Mouse (Mus musculus) hindbrain, embryonic 11.5 days (tissue): Measurements from ENCODE around the gene Srgap2. TPM values are rescaled to one million over a fixed set of nuclear protein-coding genes. Genes with fewer than 3 reads are reported as not detected.

Experiments
- ATAC-seq: fragments of 200-750 bp; cut with Nextera tagmentation; 2 replicates; pipeline ENCODE4 v1.8.0; 2017; ENCODE audit warnings: mild to moderate bottlenecking, moderate TSS enrichment, moderate library complexity; ENCODE audit not compliant: low FRiP score
- DNase-seq: peaks from one replicate; pipeline ENCODE4 v3.0.0-alpha.2; 2015; ENCODE audit warnings: low spot score
- H3K27ac ChIP-seq: fragments of 300-500 bp; sonication (generic); 2 replicates; pipeline ENCODE4 v1.5.1; 2014; ENCODE audit warnings: mild to moderate bottlenecking, low read depth, low read length
- H3K27me3 ChIP-seq: fragments of 300-500 bp; sonication (generic); 2 replicates; pipeline ENCODE4 v1.6.1; 2014; ENCODE audit warnings: mild to moderate bottlenecking, low read length, moderate library complexity, mixed read lengths; ENCODE audit not compliant: control insufficient read depth, insufficient read depth
- H3K36me3 ChIP-seq: fragments of 300-500 bp; sonication (generic); 2 replicates; pipeline ENCODE4 v1.6.1; 2014; ENCODE audit warnings: mild to moderate bottlenecking, low read length, moderate library complexity, mixed read lengths; ENCODE audit not compliant: control insufficient read depth, insufficient read depth
- H3K4me1 ChIP-seq: fragments of 300-500 bp; sonication (generic); replicated peaks from 2 replicates; pipeline ENCODE4 v1.6.1; 2014; ENCODE audit warnings: low read length, mixed read lengths; ENCODE audit not compliant: control insufficient read depth, insufficient read depth
- H3K4me2 ChIP-seq: fragments of 300-500 bp; sonication (generic); replicated peaks from 2 replicates; pipeline ENCODE4 v1.6.1; 2014; ENCODE audit warnings: mild to moderate bottlenecking, low read depth, low read length
- H3K4me3 ChIP-seq: fragments of 300-500 bp; sonication (generic); 2 replicates; pipeline ENCODE4 v1.5.1; 2014; ENCODE audit warnings: low read depth, low read length
- H3K9ac ChIP-seq: fragments of 300-500 bp; sonication (generic); 2 replicates; pipeline ENCODE4 v1.6.1; 2014; ENCODE audit warnings: low read depth, low read length
- H3K9me3 ChIP-seq: fragments of 300-500 bp; sonication (generic); 2 replicates; pipeline ENCODE4 v1.6.1; 2016; ENCODE audit warnings: low read length; ENCODE audit not compliant: control insufficient read depth
- WGBS: fragments of 180-500 bp; shearing (Covaris S2); extraction: QIAGEN DNeasy Blood & Tissue Kit; methylation state at CpG from one replicate; pipeline ENCODE4 v1.1.7; 2014; 5-methylcytosine and 5-hydroxymethylcytosine counted together
- polyA plus RNA-seq: library from polyadenylated mRNA; unstranded; fragments of >200 nt; fragmentation: Nextera tagmentation; extraction: Ambion mirVana; gene quantifications from 2 replicates; pipeline ENCODE4 v1.2.1, GENCODE M21; 2014

Srgap2 gene
- polyA plus RNA-seq, 1 experiment from 2014 or later: 24.8 TPM

DNA sequence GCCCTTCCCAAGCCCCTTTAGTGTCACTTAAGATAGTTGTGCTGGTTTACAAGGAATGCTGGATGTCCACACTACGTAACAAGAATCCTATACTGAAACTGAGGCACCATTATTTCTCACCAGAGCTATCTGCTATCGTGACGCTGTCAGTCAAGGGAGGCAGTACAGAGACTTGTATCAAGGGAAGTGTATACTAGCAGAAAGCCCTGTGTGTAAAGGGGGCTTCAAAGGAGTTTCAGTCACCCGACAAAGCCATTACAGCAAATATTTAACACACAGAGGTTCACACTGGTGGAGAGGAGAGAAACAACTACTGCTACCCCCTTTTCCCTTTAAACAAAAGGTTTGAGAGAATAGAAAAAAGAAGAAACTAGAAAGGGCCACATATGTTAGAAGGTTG lies 35.6 kb downstream of the Srgap2 start:
- DNase-seq (no peak), ATAC-seq (no peak)
- Histone ChIP-seq H3K36me3 (no peaks in the 10 kb centered on the region), H3K4me3 (no peak overlapping the region), H3K9me3 (no peaks in the 10 kb centered on the region), H3K4me2 (no peak overlapping the region), H3K4me1 (no peaks in the 10 kb centered on the region; the same call in 1 of the 2 replicates), H3K27ac (no peak overlapping the region), H3K27me3 (no peaks in the 10 kb centered on the region), H3K9ac (no peak overlapping the region)
- WGBS: 68% methylated on average over 4 of the region's 4 CpGs

DNA sequence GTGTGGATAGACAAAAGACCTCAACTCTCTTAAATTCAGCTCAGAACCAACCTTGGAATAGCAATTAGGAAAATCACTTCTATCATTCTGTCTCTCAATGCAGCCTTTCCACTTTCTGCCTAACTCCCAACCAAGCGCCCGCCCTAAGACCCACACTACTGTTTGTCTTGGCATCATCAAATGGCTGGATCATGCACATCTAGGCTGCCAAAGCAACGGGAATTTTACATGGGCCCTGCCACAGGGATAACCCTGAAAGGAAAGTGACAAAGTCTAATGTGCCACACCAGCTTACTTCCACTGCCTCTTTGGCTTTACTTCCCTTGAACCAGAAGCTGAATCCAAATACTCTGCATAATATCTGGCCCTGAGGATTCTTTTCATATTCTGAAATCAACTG lies 37.8 kb downstream of the Srgap2 start:
- no peak overlapping the region for H3K27ac ChIP-seq
- H3K4me1 ChIP-seq: no peaks in the 10 kb centered on the region; the same call in 1 of the 2 replicates
- no peak overlapping the region for H3K4me3 ChIP-seq
- DNase-seq (no peak), ATAC-seq (no peak)
- no peaks in the 10 kb centered on the region for H3K36me3 ChIP-seq
- no peak overlapping the region for H3K9ac ChIP-seq
- no peaks in the 10 kb centered on the region for H3K27me3 ChIP-seq
- no peak overlapping the region for H3K4me2 ChIP-seq
- 92% methylated on average over 3 of the region's 3 CpGs for WGBS
- no peaks in the 10 kb centered on the region for H3K9me3 ChIP-seq

DNA sequence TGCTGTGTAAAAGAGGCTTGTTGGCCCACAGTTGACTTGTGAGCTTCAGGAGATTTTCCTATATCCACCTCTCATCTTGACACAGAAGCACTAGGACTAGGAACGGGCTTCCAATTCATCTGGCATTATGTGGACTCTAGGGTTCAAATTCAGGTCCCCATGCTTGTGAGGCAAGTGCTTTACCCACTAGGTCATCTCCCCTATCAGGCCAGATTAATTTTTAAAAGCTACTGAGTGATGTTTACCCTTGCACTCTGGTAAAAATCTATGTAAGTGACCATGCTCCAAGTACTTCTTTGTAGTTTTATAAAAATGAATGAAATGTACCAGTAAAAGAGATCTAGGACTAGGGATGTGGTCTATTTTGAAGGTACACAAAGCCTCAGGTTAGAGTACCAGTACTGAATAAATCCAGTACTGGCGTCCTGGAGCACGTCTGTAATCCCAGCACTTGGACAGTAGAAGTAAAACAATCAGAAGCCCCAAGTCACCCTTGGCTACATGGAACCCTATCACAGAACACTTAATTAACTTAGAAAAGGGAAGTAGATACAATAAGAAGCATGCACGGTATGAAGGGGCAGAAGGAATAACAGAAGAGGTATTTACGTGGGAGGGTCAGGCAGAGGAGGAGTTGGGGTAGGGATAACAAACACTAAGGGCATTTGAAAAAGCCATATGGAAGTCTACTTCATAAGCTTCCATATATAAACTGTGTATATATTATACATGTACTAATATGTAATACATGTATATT lies 40.9 kb downstream of the Srgap2 start:
- Histone ChIP-seq H3K36me3 (no peaks in the 10 kb centered on the region), H3K4me2 (no peak overlapping the region), H3K9ac (no peak overlapping the region), H3K27me3 (no peaks in the 10 kb centered on the region), H3K27ac (no peak overlapping the region), H3K4me3 (no peak overlapping the region), H3K9me3 (no peaks in the 10 kb centered on the region), H3K4me1 (no peaks in the 10 kb centered on the region)
- DNase-seq (no peak), ATAC-seq (no peak)
- 73% methylated on average over 5 of the region's 5 CpGs for WGBS

DNA sequence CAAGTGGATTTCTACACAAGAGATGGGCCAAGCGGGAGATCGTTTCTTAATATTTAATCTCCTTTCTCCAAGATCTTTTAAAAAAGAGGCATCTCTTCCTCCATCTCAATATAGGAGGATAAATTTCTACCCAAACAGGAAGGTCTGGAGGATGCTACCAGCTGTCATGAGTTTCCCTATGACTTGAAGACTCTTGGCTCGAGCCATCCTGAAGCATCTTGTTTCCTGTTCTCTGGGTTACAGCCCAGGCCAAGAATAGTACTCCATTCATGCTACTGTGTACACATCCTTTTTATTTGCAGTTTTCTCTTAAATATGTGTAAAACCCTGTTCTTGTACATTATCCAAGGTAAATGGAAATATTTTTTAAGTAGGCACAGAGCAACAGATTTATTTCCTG lies 44.9 kb downstream of the Srgap2 start:
- no peak for DNase-seq
- no peak overlapping the region for H3K9ac ChIP-seq
- no peaks in the 10 kb centered on the region for H3K36me3 ChIP-seq
- WGBS: 93% methylated on average over 3 of the region's 3 CpGs
- H3K27ac ChIP-seq: no peak overlapping the region
- no peaks in the 10 kb centered on the region; the same call in 1 of the 2 replicates for H3K9me3 ChIP-seq
- H3K4me1 ChIP-seq: no peaks in the 10 kb centered on the region
- ATAC-seq: no peak
- H3K4me3 ChIP-seq: no peak overlapping the region
- H3K27me3 ChIP-seq: no peaks in the 10 kb centered on the region
- H3K4me2 ChIP-seq: no peak overlapping the region

DNA sequence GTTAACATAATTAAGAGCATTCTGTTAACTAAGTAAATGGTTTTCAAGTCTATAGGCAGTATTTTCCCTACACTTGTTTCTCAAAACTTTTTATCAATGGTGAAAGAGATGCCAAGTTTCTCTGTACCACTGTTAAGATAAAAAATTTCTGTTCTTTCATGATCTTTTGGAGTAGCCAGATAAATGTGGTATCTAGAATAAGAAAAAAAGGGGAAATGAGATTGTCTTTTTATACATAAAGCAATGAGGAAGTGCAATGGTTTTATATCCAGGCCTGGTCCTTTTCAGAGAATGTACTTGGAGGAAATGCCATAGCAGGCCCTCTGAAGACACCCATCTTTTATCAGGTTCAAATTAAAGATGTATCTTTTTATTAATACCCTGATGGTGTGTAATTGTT lies 45.8 kb downstream of the Srgap2 start:
- Histone ChIP-seq H3K27me3 (no peaks in the 10 kb centered on the region), H3K27ac (no peak overlapping the region), H3K4me2 (no peak overlapping the region), H3K36me3 (no peaks in the 10 kb centered on the region), H3K4me3 (no peak overlapping the region), H3K4me1 (no peaks in the 10 kb centered on the region), H3K9me3 (no peaks in the 10 kb centered on the region; the same call in 1 of the 2 replicates), H3K9ac (no peak overlapping the region)
- no peak for DNase-seq
- ATAC-seq: no peak

DNA sequence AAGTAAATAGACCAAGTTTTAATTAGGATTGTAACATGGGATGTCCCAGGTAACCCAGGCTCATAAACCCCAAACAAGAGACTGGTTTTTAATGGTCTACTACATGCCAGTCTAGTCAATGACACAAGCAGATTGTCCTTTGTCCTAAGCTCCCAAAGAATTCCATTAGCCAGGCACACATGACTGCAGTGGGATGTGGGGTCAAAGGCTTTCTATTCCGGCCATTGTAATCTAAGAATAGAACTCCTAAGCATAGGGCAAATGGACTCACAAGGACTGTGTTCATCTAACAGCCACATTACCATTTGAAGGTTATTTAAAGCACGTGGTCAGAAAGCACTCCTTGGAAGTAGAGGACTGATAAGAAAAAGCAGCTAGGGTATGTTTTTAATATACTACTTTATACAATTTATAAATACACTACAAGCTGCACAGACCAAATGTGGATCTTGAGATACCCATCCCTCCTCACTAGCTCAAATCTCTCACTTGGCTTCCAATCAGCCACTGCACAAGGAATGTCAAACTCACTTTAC lies 48.3 kb downstream of the Srgap2 start:
- 36% methylated on average over 2 of the region's 2 CpGs for WGBS
- H3K27me3 ChIP-seq: no peaks in the 10 kb centered on the region
- H3K4me3 ChIP-seq: no peak overlapping the region
- no peaks in the 10 kb centered on the region for H3K36me3 ChIP-seq
- no peak for ATAC-seq
- H3K4me2 ChIP-seq: no peak overlapping the region
- H3K27ac ChIP-seq: no peak overlapping the region
- H3K9ac ChIP-seq: no peak overlapping the region
- peak; percentile 10 for DNase-seq
- H3K9me3 ChIP-seq: no peaks in the 10 kb centered on the region; the same call in 1 of the 2 replicates
- H3K4me1 ChIP-seq: no peaks in the 10 kb centered on the region

DNA sequence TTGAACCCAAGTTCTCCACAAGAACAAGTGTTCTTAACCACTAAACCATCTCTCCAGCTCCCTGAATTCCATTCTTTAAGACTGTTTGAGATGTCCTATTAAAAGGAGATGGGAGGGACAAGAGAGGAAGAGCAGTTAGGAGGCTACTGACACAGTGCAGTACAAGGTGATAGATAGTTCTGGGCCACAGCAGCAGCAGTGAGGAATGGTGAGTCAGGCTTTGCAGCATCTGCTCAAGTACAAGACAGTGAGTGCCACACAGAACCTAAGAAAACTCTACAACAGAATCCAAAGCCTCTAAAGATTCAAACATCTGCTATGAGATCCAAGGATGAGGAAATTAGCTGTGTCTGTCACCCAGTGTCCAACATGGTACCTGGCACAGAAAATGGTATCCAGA lies 51.8 kb downstream of the Srgap2 start:
- Histone ChIP-seq H3K9ac (no peak overlapping the region), H3K27me3 (no peaks in the 10 kb centered on the region), H3K9me3 (no peaks in the 10 kb centered on the region; the same call in 1 of the 2 replicates), H3K36me3 (no peaks in the 10 kb centered on the region), H3K4me2 (no peak overlapping the region), H3K27ac (no peak overlapping the region), H3K4me1 (no peaks in the 10 kb centered on the region), H3K4me3 (no peak overlapping the region)
- ATAC-seq: no peak
- no peak for DNase-seq

DNA sequence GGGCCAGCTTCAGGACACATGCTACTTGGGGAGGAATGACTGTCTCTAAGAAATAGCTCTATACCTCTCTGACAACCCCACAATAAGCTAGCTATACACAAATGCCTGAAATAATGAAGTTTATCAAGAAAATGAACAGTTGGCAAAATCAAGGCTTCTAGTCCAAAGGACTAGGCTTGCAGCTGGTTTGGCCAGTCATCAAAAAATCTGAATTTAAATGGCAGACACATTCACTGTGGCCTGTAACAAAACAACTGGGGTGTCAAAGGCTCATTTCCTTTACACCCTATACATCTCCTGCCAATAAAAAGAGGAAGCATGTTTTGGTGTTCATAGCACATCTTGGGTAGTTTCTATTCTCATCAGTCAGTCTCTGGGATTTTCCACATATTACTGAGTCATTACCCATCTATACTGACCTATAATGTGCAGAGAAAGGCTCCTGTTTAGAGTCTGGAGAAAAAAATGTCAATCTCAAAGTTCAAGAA lies 53.5 kb downstream of the Srgap2 start:
- Histone ChIP-seq H3K4me1 (no peaks in the 10 kb centered on the region), H3K4me3 (no peak overlapping the region), H3K9me3 (no peaks in the 10 kb centered on the region), H3K4me2 (no peak overlapping the region), H3K36me3 (no peaks in the 10 kb centered on the region), H3K27ac (no peak overlapping the region), H3K27me3 (no peaks in the 10 kb centered on the region), H3K9ac (no peak overlapping the region)
- DNase-seq: no peak
- no peak for ATAC-seq

DNA sequence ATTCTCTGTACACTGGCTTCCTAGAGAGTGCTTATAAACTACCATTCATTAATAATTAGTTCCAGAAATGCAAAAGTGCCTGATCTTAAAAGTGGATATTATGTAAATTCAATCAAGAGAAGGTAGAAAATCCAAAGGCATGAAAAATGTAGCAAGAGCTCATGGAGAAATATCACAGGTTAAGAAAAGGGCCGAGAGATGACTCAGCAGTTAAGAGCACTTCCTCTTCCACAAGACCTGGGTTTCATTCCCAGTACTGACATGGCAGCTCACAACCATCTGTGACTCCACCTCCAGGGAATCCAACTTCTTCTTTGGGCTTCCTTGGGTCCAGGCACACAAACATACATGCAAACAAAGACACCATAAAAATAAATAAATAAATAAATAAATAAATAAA lies 56.6 kb downstream of the Srgap2 start:
- Histone ChIP-seq H3K36me3 (no peaks in the 10 kb centered on the region), H3K4me3 (no peak overlapping the region), H3K27ac (no peak overlapping the region), H3K9me3 (no peaks in the 10 kb centered on the region), H3K27me3 (no peaks in the 10 kb centered on the region), H3K4me2 (no peak overlapping the region), H3K9ac (no peak overlapping the region), H3K4me1 (no peaks in the 10 kb centered on the region)
- WGBS: 96% methylated on average over 1 of the region's 1 CpGs
- no peak for DNase-seq
- ATAC-seq: no peak
